Mouse (Mus musculus): Measurements from ENCODE around the gene Nme7. TPM values are rescaled to one million over a fixed set of nuclear protein-coding genes. Genes with fewer than 3 reads are reported as not detected.

Gene Nme7
- polyA plus RNA-seq, 2 experiments from 2014 or later: 12.4 to 19.6 TPM

DNA sequence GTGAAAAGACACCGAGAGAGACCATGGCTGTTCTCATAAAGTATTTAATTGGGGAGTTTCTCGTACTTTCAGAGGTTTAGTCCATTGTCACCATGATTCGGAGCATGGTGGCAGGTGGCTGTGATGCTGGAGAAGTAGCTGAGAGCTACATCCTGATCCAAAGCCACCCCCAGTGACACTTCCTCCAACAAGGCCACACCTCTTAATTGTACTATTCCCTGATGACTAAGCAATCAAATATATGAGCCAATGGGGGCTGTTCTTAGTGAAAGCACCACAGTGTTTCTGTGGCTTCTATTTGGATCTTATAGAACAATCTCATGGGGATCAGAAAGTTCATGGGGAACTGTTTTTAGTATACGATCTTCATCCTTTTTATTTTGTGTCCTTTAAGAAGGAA, 85.8 kb downstream of the Nme7 start:
- no peak for ATAC-seq

- ATAC-seq: no peak
Measured at GRCm38 (mm10) chr1:164392176-164392575, 88.3 kb downstream of the Nme7 start.

GRCm38 (mm10) chr1:164395131-164395780, 91.3 kb downstream of the Nme7 start:
- ATAC-seq: peak; percentile 71

DNA sequence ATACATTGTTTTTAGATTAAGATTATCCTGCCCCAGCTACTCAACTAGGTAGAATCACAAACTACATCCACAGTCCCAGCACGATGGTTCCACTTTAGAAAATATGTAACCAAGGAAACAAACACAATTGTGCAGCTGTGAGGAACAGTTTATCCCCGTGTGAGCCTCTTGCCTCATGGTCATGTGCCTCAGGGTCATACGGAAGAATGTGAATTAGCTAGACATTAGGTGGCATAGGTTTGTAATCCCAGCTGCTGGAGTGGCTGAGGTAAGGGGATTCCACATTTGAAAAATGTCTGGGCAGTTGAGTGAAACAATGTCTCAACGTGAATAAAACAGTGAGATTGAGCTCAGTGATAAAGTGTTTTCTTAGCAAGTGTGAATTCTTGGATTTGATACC, 93.8 kb downstream of the Nme7 start:
- no peak for ATAC-seq

GRCm38 (mm10) chr1:164399578-164399977, 95.7 kb downstream of the Nme7 start:
- no peak for ATAC-seq

DNA sequence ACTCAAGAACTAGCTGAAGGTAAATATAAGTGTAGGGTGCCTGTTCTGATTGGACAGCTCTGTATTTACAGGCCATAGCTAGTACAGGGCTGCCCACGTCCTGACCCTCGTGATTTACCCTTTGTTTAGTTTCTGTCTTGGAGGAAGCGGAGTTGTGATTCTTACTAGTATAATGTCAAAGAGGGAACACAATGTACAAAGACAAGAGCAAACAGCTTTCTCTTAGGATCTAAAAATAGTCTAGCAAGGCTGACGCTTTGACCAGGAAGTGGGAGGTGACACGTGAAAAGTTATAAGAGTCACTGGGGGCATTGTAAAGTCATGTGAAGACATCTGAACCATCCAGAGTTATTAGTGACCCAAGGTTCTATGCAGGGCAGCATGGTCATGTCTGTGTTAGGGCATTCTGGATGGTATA, 101.5 kb downstream of the Nme7 start:
- ATAC-seq: peak; percentile 57

- no peak for ATAC-seq
Measured at GRCm38 (mm10) chr1:164406506-164406905, 102.6 kb downstream of the Nme7 start.

DNA sequence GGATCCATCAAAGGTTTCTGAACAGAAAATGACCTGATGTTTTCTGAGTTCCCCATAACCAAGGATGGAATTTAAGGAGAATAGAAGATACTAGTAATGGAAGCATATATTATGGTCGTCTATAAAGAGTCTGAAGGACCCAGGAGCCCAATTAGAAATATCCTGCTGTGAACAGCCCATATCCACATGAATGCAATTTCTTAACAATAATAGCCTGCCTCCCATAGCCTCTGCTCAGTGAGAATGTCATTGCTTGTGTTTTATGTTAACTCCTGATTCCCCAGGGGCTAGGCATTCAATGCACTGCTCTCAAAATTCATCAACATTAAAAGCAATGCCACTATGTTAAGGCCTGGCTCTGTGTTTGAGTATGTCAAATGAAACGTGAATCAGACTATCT, 104.7 kb downstream of the Nme7 start:
- no peak for ATAC-seq

DNA sequence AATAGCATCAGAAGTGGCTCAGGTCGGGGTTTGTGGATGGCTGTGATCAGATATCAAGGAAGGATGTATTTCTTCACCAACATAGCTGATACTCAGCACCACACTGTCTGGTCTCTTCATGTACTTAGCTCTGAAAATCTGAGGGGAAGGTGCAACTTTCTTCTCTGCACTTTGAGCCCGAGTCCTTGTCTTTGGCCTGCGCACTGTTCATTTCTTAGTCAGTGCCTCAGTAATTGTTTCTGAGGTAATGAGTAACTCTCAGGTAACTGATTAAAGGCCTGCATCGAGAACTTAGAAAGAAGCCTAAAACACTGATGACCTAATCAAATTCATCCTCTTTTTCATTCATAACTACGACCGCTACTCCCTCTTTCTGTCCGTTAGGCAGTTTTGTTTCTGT, 107.4 kb downstream of the Nme7 start:
- no peak for ATAC-seq

- ATAC-seq: no peak
Measured at GRCm38 (mm10) chr1:164412906-164413305, 109.0 kb downstream of the Nme7 start.

DNA sequence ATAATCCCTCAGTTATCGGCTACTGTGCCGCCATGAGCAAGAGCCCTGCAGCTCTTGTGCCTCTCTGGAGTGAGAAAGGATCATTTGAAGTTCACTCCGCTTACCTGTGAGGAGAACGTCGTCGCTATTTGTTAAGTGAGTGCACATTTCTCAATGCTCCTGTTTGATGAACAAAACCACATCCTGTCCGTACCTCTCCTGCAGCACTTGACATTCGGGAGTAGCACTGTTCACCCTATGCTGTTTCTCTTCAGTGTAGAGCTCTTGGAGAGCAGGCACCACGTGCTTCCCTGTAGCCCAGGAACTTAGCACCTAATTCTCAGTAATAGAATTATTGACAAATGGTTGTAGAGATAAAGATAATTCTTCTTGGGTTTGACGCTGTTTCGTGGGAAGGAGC, 109.7 kb downstream of the Nme7 start:
- ATAC-seq: peak; percentile 86

DNA sequence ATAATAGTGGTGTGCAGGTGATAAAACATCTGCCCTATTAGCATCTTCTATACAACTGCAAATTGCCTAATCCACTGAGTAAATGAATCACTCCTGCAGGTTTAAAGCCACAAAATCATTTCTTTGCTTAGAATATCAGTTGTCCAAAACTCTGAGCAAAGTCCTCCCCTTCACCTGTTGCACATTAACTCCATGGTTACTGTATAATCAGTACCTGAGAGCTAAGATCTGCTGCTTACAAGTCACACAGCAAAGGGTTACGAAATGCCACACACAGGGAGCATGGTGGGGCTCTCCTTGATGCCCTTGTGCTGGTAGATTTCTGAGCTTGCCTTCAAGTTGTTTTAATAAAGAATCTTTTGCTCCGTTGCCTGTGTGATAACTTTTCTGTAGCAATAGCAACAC, 111.4 kb downstream of the Nme7 start:
- no peak for ATAC-seq

DNA sequence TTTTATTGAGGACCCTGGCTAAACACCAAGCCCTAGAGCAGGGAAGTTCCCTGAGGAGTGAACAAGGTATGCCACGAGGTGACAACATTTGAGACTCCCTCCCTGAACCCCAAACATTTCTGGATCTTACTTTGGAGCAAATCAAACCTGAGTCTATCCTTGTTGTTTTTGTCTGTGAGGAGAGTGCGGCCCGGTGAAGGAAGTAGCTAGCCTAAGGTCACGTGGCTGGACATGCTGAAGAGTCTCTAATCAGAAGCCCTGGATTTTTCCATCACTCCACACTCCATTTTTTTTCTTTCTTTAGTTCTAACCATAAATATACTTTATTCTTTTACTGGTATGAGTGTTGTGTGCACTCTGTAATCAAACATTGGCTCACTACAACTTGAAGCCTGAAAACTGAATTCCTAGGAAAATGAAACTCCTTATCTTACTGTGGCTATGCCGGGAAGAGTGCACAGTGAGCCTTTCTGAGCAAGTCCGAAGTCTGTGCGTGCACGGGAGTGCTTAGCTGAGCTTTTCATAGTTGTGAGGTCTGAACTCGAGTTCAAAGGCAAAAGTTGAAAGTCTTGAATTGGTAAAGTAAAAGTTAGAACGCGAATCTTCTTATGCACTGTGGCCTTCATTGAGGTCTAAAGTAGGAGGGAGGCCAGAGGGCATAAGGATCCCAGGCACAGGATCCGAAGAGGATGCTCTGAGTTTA, 112.9 kb downstream of the Nme7 start:
- ATAC-seq: no peak

DNA sequence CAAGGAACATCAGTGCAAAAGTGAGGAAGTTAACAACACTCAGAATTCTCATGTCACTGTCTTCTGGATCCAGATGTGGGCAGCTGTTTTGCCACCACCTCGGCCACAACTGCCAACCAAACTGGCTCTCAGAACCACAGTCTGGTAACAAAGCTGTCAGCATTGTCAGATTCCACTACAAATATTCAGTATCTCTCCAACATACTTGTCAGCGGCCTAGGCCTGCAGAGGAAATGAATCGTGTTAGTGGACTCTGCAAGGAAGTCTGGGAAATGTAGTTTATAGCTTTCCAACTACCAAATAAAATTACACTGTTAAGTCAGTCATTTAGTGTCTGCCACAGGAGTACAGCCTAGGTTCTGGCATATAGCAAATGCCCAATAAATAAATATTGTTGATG, 113.7 kb downstream of the Nme7 start:
- ATAC-seq: no peak

DNA sequence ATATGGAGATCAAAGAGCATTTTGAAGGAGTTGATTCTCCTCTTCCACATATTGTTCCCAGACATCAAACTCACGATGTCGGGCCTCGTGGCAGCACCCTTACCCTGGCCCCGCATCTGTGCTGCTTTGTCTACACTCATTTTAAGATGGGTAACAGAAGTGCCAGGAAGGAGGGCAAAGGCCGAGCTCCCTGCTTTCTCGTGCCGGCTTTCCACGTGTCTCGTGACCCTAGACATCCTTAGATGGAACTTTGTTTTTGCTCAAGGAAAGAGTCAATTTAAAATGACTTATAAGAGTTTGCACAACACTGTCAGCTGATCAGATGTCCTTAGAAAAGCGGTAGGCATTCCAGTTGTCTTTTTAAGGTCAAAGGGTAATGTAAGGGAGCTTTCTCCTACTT, 114.4 kb downstream of the Nme7 start:
- ATAC-seq: no peak

- ATAC-seq: no peak
Measured at GRCm38 (mm10) chr1:164419401-164419800, 115.5 kb downstream of the Nme7 start.

GRCm38 (mm10) chr1:164420623-164421354, 116.9 kb downstream of the Nme7 start:
- no peak for ATAC-seq

GRCm38 (mm10) chr1:164426227-164426626, 122.3 kb downstream of the Nme7 start:
- no peak for ATAC-seq

DNA sequence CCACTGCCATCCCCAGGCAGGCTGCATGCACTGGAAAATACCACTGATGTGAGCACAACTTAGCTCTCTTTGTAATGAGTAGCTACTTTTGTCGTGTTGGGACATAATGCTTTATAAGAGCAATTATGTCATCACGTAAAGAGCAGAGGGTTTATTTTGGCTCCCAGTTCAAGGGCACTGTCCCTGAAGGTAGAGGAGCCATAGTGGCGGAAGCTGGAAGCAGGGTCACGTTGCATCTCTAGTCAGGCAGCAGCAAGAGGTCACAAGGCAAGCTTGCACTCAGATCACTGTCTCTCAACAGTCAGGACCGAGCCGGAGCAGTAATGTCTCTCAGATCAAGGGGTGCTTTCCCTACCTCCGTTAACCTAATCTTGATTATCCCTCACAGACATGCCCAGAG, 123.9 kb downstream of the Nme7 start:
- no peak for ATAC-seq

DNA sequence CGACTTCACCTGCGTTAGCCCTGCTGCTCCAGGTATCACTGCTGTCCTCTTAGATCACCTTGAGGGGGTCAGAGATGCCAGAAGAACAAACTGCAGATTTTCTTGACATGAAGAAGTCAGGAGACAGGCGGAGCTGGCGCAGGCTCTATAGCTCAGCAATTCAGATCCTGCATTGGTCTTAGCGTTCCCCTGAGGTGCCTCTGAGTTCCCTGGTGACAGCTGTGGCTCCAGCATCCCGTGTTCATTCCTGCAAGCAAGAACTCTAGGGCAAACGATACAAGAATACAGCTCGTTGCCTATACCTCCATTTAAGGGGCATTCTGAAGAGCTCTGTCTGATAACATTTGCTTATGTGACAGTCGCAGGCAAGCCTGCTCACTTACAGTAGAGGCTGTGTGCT, 124.7 kb downstream of the Nme7 start:
- no peak for ATAC-seq

- no peak for ATAC-seq
Measured at GRCm38 (mm10) chr1:164432649-164433048, 128.7 kb downstream of the Nme7 start.

DNA sequence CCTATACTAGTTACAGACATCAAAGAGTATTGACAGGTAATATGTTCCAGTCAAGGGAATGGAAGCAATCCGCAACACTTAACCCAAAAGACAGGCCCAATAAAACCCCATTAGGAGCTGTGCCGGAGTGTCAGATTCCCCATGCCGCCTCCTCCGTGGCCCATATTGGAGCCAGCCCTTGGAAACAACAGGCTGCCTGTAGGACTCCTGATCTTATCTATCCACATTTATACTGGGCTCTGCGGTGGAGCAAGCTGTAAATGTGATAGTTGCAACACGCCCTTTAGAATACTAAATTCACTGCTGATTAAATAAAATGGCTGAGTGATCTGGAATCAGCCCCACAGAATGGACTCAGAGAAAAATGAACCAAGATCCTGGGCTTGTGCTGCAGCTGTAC, 130.1 kb downstream of the Nme7 start:
- ATAC-seq: no peak

DNA sequence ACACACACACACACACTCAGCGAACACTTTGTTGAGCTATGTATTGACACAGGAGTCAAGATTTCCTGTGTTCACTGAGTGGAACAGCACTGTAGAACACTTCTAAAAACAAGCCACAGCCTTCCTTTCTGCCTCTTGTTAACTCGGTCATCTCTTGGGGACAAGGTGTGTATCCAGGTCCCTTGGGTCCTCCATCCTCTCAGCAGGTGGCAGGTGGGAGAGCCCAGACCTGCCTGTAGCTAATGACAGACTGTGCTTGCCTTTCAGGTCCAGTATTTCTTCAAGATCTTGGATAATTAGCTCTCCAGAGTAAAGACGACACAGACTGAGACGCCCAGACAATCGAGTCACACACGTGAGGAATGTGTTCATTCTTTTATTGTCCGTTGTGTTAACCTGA, 132.8 kb downstream of the Nme7 start:
- ATAC-seq: no peak

DNA sequence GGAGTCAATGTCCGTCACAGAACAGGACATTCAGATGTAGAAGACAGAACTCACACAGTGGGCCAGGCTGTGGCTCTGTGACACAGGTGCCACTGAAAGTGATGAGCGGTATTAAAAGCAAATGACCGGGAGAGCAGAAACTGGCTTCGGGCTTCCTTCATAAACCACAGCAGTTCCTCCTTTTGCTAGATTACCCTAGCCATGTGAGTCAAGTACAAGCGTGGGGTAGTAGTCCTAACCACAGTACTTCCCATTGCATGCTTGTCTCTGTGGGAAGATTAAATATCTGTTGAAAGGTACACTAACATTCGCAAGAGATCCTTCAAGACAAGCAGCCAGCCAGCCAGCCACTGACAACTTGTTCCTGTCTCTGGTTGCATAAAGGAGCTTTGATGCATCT, 136.3 kb downstream of the Nme7 start:
- no peak for ATAC-seq
